Mouse (Mus musculus): ENCODE measurements around the gene Gfap. TPM values are rescaled to one million over a fixed set of nuclear protein-coding genes. Genes with fewer than 3 reads are reported as not detected.

Gene Gfap
- total RNA-seq, 2 experiments from 2014 or later = 111 to 120 TPM

DNA sequence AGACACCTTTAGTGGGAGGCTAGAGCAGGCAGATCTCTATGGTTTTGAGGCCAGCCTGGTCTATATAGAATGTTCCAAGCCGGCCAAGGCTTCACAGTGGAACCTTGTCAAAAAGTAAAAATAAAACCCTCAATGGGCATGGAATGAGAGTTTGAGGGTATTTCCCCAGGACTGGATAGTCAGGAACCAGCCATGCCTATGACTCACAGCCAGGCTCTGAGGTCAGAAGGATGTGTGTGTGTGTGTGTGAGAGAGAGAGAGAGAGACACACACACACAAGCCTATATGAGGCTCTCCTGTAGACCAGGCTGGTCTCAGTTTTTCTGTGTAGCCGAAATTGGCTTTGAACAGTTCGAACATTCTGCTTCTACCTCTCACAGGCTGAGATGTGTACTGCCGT, 6.0 kb downstream of the Gfap start:
- no peak overlapping the region for H3K27ac ChIP-seq
- no peak overlapping the region for H3K4me3 ChIP-seq
- no peak for DNase-seq (ENCODE audit: extremely low spot score in 1 of 2, low spot score in 2 of 2)
- TF ChIP-seq CTCF (IDR thresholded peaks at IDR 0.05) = no peak
- intact Hi-C loops (cut with DNase I) = no loop called here

DNA sequence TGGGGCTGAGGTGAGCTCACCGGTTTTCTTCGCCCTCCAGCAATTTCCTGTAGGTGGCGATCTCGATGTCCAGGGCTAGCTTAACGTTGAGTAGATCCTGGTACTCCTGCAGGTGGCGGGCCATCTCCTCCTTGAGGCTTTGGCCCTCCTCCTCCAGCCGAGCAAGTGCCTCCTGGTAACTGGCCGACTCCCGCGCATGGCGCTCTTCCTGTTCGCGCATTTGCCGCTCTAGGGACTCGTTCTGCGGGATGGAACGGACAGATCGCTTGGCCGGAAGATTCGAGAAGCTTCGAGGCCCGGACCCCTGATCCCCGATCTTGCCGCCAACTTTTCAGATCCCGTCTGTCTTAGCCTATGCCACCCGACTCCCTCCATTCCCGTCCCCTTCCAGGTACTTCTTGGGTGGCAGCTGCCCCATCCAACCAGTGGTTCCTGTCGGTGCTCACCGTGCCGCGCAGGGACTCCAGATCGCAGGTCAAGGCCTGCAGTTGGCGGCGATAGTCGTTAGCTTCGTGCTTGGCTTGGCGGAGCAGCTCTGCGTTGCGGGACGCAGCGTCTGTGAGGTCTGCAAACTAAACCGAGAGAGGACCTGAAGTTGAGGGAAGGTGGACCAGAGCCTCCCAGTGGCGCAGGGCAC, 7.6 kb downstream of the Gfap start:
- no peak overlapping the region for H3K27ac ChIP-seq
- H3K4me3 ChIP-seq = peak overlapping the region; percentile 26
- TF ChIP-seq CTCF (IDR thresholded peaks at IDR 0.05) = peak; percentile 65
- intact Hi-C loops (cut with DNase I) = no loop called here
- DNase-seq (ENCODE audit: extremely low spot score in 1 of 2, low spot score in 2 of 2) = no peak

DNA sequence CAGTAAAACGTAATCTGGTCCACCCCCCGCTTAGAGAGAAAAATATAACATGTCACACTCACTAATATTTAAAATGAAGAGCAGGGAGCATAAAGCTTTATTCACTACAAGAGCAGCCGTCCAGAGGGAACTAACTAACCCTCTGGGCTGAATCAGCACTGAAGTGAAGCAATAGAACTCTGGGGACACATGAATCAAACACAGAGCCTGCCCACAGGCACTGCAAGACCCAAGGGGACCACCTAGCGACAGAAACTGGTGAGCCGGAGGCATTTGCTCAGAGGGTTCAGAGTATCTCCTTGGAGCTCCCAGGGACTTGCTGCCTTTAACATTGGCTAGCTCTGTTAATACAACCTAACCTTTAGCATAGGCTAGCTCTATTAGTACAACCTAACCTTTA, 10.6 kb downstream of the Gfap start:
- TF ChIP-seq CTCF (IDR thresholded peaks at IDR 0.05) = no peak
- intact Hi-C loops (cut with DNase I) = no loop called here

DNA sequence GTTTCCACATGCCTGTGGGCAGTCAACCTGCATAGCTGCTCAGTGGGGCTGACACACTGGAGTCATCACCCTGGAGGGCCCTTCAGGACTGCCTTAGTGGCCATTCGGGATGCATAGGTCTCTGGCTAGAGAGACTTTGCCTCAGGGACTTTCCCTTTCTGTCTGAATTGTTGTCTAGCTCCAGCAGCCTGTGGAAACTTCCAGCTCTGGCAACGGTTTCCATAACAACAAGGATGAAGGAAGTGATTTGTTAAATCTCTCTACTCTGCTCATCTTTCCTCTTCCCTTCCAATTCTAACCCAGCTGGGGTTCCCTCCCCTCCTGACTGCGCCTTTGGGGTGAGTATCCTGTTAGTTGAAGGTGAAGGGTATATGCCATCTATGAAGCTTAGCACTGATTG, 12.6 kb downstream of the Gfap start:
- H3K27ac ChIP-seq = peak overlapping the region; percentile 63
- TF ChIP-seq CTCF (IDR thresholded peaks at IDR 0.05) = no peak
- H3K4me3 ChIP-seq = no peak overlapping the region
- no peak for DNase-seq (ENCODE audit: extremely low spot score in 1 of 2, low spot score in 2 of 2)
- intact Hi-C loops (cut with DNase I) = no loop called here

More for the DNA sequence above, 10.6 kb downstream of the Gfap start:
- no peak overlapping the region for H3K27ac ChIP-seq
- no peak for DNase-seq (ENCODE audit: extremely low spot score in 1 of 2, low spot score in 2 of 2)
- no peak overlapping the region for H3K4me3 ChIP-seq

DNA sequence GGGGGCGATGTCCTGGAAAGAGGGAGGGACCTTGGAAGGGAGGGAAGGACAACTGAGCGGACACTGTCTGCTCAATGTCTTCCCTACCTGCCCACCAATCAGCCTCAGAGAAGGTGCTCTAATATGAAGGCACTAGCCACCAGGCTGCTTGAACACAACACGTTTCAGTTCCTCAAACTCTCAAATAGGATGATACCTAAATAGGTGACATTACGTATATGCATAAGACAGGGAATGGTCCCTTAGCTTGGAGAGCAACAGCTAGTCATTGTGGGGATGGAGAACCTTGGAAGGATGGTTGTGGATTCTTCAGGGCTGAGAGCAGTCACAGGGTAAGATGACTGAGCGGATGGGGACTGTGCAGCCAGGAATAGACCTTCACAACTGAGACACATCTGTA, 13.3 kb downstream of the Gfap start:
- TF ChIP-seq CTCF (IDR thresholded peaks at IDR 0.05) = no peak
- Histone ChIP-seq H3K27ac (peak overlapping the region; percentile 63; the same call in 1 of the 2 replicates), H3K4me3 (no peak overlapping the region)
- intact Hi-C loops (cut with DNase I) = no loop called here
- DNase-seq (ENCODE audit: extremely low spot score in 1 of 2, low spot score in 2 of 2) = no peak

DNA sequence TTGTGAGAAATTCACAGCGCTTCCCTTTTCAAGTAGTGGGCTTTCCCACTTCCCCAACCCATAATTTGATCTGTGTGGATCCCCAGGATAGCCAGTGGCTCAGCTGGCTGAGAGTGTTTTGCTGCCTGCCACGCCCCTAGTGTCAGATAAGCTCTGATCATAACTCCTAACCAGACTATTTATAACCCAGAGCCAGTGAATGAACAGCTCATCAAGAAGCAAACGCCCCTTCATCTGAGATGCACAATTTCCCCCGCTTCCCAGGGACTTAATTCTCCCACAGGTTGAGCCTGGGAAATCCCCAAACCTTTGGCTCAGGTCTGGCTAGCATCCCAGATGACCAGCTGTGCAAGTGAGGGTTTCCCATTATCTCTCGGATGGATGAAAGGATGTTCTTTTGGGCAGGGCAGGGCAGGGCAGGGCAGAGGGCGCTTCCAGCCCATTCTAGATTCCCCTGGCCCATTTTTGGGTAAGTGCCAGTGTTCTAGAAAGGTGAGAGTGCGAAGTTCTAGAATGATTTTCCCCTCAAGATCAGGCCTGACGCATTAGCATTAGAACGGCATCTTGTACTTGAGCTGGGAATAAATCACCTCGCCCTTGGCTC, 16.0 kb downstream of the Gfap start, which contains the start of gene Fam187a:
Gene Fam187a, plus strand, starts transcription at position 554 of the 604 bp plus-strand sequence.
- Histone ChIP-seq H3K27ac (no peak within 1 kb of the TSS; the same call in 1 of the 2 replicates), H3K4me3 (no peak within 1 kb of the TSS)
- no peak for TF ChIP-seq CTCF (IDR thresholded peaks at IDR 0.05)
- intact Hi-C loops (cut with DNase I) = no loop called here
- DNase-seq (ENCODE audit: extremely low spot score in 1 of 2, low spot score in 2 of 2) = no peak

DNA sequence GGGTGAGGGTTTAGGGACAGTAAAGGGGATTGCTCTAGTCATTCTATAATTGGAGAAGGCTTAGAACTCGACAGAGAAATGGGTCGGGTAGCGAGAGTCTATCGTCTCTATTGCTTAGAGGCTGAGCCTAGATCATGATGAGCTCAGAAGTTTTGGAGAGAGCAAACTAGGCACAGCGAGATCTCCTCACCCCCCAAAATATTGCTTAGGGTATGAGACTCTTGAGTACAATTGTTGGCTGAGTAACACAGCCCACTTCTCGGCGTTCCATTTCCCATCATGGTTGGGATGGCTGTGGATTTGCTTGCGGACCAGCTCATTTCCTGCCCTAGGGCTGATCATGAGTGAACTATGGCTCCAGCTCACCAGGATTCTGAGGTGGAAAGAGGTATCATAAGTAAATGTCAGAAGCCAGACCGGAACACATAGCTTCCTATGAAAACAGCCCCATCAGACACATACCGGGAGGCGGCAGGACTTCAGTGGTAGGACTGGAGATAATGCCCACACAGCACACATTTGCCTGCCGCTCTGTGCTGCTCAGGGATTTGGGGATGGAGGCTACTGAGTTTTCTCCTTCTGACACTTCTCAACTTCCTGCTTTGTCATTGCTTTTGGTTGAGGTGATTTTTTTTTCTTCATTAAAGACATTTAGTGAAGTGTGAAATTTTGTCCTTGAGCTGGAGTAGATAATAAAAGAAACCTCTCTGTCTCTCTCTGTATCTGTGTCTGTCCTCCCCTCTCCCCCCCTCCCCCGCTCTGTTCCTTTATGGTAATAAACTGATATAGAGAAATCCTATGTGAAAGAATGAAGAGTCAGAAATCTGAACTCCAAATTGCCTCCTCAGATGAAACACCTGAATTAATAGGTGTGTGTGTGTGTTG, 19.2 kb downstream of the Gfap start:
- peak overlapping the region; percentile 74 for H3K4me3 ChIP-seq
- TF ChIP-seq CTCF (IDR thresholded peaks at IDR 0.05) = no peak
- intact Hi-C loops (cut with DNase I) = no loop called here
- H3K27ac ChIP-seq = peak overlapping the region; percentile 100
- no peak for DNase-seq (ENCODE audit: extremely low spot score in 1 of 2, low spot score in 2 of 2)

DNA sequence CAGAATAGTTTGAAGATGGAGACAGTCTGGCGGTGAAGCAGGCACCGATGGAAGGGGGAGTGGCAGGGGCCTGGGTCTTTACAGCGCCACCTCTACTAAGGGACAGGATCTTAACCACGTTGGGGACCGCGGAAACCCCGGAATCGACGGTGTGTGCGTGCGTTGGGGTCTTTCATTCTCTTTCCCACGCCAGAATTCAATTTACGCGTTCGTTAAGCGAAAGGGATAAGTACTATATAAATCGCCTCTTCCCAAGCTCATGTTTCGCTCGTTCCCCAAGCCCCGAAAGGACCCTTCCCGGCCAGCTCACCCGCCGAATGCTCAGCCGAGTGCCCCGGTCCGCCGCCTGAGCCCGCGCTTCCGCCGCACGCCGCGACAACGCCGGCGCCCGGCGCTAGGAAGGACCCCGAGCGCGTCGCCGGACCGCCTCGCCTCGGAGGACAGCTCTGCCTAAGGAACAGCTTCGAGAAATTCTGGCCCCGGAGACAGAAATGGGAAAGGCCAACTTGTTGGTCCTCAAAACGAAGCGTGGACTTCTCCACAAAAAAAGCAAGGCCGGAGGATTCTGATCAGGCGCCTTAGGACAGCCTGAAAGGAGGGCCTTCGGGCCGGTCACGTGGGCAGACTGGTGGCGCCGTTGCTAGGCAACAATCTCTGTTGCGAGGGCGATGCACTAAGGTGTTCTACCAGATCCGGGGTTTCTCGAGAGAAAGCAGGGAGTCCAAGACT, 20.0 kb downstream of the Gfap start, which contains the start of the genes Eftud2 and Ccdc103:
Gene Eftud2, minus strand, starts transcription at position 401 of the 729 bp plus-strand sequence.
Gene Ccdc103, plus strand, starts transcription at position 620 of the 729 bp plus-strand sequence.
- intact Hi-C loops (cut with DNase I) = no loop called here
- H3K4me3 ChIP-seq = peak within 1 kb of the TSS; percentile 74
- TF ChIP-seq CTCF (IDR thresholded peaks at IDR 0.05) = no peak; the same call in 1 of the 2 replicates
- peak; percentile 91 to 92 for DNase-seq (ENCODE audit: extremely low spot score in 1 of 2, low spot score in 2 of 2)
- H3K27ac ChIP-seq = peak within 1 kb of the TSS; percentile 100

DNA sequence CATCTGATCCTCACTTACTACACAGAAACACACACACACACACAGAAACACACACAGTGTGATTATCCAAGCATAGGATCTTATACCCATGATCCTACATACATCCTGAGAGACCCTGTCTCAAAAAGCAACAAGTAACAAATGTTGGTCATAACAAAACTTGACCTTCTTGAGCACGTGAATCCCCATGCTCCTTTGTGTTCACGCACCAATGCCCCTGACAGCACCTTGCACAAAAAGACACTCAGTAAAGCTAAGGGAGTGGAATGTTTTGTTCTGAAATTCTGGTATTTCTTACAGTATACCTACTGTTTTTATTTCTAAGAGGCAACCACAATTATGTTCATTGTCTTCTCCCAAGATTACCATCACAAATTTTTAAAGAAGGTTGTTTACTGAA, 21.2 kb downstream of the Gfap start:
- intact Hi-C loops (cut with DNase I) = no loop called here
- TF ChIP-seq CTCF (IDR thresholded peaks at IDR 0.05) = no peak
- H3K27ac ChIP-seq = no peak overlapping the region
- DNase-seq (ENCODE audit: extremely low spot score in 1 of 2, low spot score in 2 of 2) = no peak
- H3K4me3 ChIP-seq = no peak overlapping the region; the same call in 1 of the 2 replicates

DNA sequence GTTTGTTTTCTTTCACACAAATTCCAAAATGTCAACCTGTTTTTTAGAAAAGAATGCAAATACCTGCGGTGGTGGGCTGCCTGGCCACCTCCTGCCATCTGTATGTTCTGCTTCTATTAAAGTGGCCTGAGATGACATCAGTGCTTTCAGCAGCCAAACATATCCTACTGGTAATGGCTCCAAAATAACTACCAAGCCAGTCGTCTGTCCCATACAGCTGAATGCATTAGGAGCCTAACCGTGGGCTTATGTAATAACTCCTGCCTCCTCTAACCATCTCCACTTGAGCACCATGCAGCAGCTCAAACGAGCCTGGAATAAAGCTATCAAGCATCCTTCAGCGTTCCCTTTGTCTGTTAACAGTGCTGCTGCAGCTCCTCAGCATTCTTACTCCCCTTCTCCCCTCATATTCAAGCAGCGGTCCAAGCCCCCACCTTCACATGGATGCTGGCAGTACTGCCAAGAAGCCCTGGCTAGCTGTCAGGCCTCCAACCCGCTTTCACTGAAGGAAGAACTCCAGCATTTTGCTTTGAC, 25.8 kb downstream of the Gfap start:
- TF ChIP-seq CTCF (IDR thresholded peaks at IDR 0.05) = no peak
- peak in 1 of 2 experiments; percentile 48 for DNase-seq (ENCODE audit: extremely low spot score in 1 of 2, low spot score in 2 of 2)
- H3K4me3 ChIP-seq = no peak overlapping the region
- H3K27ac ChIP-seq = peak overlapping the region; percentile 92
- intact Hi-C loops (cut with DNase I) = no loop called here

DNA sequence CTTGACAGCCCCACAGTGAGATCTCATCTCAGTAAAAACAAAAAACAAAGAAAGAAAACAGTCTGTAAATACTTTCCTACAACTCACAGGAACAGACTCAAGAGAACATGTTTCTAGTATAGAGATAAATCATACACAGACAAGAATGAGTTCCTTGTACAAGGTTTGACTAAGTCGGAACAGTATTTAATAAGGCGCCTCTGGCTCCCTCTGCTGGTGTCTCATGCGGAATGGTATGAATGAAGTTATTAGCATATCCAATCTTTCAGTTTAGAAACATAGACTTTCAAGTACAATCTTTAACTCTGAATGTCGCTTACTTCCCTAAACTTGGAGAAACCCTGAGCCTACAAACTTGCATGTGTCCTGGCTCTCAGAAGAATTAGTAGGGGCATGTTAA, 36.4 kb downstream of the Gfap start:
- peak; percentile 62 to 63 for DNase-seq (ENCODE audit: extremely low spot score in 1 of 2, low spot score in 2 of 2)
- Histone ChIP-seq H3K27ac (no peak overlapping the region), H3K4me3 (no peak overlapping the region)
- intact Hi-C loops (cut with DNase I) = loop anchor here (1.0 kb wide), 2 partner anchors 90 to 125 kb away; no protein-coding TSS in a partner anchor
- peak; percentile 78 for TF ChIP-seq CTCF (IDR thresholded peaks at IDR 0.05)

Data from left cerebral cortex, adult 2 months (tissue).